Mouse (Mus musculus): ENCODE measurements around the gene Tmed2. TPM values are rescaled to one million over a fixed set of nuclear protein-coding genes. Genes with fewer than 3 reads are reported as not detected.
"Not testable (repeated sequence)": the region's sequence is repeated elsewhere in the genome, so short reads cannot be mapped to it uniquely, and the experiment has no call there.

Gene Tmed2
- polyA plus RNA-seq, 1 experiment: 39.8 TPM

DNA sequence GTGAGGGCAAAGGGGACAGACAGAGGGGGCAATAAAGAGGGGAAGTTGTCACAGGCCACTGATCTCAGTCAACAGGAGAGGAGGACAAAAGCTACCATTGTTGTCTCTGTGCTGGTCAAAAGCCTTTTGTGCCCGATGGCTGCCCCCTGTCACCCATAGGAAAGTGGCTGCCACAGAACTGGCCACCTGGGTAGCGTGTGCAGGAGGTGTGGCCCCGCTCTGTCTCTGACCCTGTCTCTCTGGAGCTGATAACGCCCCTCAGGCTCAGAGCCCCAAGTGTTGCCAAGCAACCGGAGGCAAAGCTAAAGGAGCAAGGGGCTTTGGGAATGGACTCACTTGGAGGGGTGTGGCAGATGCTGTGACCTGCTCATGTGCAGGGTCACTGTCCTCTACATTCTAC, 41.5 kb upstream of the Tmed2 start:
- no peaks in the 10 kb centered on the region for H3K36me3 ChIP-seq (ENCODE audit: control insufficient read depth, insufficient read depth, low read length)
- no peak overlapping the region for H3K27ac ChIP-seq (ENCODE audit: control insufficient read depth, insufficient read depth, low read depth, low read length)
- no peaks in the 10 kb centered on the region for H3K27me3 ChIP-seq (ENCODE audit: control insufficient read depth, insufficient read depth, low read length)
- peaks cover 3% of the 10 kb centered on the region for H3K4me1 ChIP-seq (ENCODE audit: control insufficient read depth, insufficient read depth, low read length)
- TF ChIP-seq CTCF (IDR thresholded peaks at IDR 0.05; ENCODE audit: control insufficient read depth, insufficient read depth, insufficient replicate concordance, low read depth, low read length): no peak
- TF ChIP-seq POLR2A (IDR thresholded peaks at IDR 0.05; ENCODE audit: control insufficient read depth, low read depth, low read length): no peak
- no peak overlapping the region for H3K4me3 ChIP-seq (ENCODE audit: control insufficient read depth, low read depth, low read length)

DNA sequence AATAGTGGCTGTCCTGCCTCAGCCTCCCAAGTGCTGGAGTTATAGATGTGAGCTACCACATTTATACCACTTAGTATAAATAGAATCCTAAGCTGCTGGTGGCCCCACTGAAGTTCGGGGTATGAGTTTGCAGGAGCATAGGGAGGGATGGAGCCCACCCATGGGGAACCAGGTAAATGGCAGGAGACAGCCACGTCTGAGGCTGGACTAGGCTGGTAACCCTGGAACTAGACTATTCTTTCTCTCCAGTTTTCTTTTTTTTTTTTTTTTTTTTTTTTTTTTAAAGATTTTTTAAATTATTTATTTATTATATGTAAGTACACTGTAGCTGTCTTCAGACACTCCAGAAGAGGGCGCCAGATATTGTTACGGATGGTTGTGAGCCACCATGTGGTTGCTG, 40.5 kb upstream of the Tmed2 start:
- H3K27ac ChIP-seq (ENCODE audit: control insufficient read depth, insufficient read depth, low read depth, low read length); H3K27me3 ChIP-seq (ENCODE audit: control insufficient read depth, insufficient read depth, low read length); H3K4me1 ChIP-seq (ENCODE audit: control insufficient read depth, insufficient read depth, low read length); H3K4me3 ChIP-seq (ENCODE audit: control insufficient read depth, low read depth, low read length); H3K36me3 ChIP-seq (ENCODE audit: control insufficient read depth, insufficient read depth, low read length): not testable (repeated sequence)

DNA sequence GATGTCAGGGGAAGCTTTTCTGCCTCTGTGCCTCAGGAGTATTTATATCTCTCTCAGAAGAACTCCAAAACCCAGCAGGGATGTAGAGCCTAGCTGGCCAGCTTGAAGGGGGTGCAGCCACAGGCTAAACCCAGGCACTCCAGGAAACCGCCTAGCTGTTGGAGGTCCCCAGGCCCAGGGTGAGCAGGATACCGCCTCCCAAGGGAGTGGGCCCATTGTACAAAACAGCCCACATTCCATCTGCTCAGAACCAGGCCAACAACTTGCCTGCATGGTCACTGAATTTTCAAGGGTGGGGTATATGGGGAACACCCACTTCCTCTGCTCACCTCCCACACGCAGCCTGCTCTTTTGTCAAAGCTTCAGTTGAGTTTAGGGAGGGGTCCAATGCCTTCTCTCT, 39.9 kb upstream of the Tmed2 start:
- TF ChIP-seq POLR2A (IDR thresholded peaks at IDR 0.05; ENCODE audit: control insufficient read depth, low read depth, low read length): no peak
- TF ChIP-seq CTCF (IDR thresholded peaks at IDR 0.05; ENCODE audit: control insufficient read depth, insufficient read depth, insufficient replicate concordance, low read depth, low read length): no peak
- Histone ChIP-seq H3K27ac (ENCODE audit: control insufficient read depth, insufficient read depth, low read depth, low read length) (no peak overlapping the region), H3K36me3 (ENCODE audit: control insufficient read depth, insufficient read depth, low read length) (no peaks in the 10 kb centered on the region), H3K4me3 (ENCODE audit: control insufficient read depth, low read depth, low read length) (no peak overlapping the region), H3K27me3 (ENCODE audit: control insufficient read depth, insufficient read depth, low read length) (no peaks in the 10 kb centered on the region), H3K4me1 (ENCODE audit: control insufficient read depth, insufficient read depth, low read length) (peaks cover 3% of the 10 kb centered on the region)

DNA sequence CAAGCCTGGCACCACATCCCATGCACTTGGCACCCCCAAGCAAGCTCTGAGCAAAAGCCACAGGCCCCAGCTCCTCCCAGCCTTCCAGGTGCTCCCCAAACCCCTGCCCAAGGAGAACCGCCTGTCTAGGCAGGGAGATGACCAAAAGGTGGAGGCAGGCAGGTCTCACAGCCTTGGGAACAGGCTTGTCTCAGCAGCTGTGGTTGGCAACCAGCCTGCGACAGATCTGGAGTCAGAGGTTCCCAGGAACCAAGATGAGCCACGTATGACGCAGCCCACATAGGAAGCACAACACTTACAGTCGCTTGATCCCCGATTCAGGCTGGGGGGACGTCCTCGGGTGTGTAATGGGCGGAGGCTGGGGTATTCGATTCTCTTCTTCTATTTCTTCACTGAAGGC, 39.0 kb upstream of the Tmed2 start:
- no peak overlapping the region for H3K27ac ChIP-seq (ENCODE audit: control insufficient read depth, insufficient read depth, low read depth, low read length)
- no peaks in the 10 kb centered on the region for H3K27me3 ChIP-seq (ENCODE audit: control insufficient read depth, insufficient read depth, low read length)
- H3K4me3 ChIP-seq (ENCODE audit: control insufficient read depth, low read depth, low read length): no peak overlapping the region
- no peaks in the 10 kb centered on the region for H3K36me3 ChIP-seq (ENCODE audit: control insufficient read depth, insufficient read depth, low read length)
- no peak for TF ChIP-seq CTCF (IDR thresholded peaks at IDR 0.05; ENCODE audit: control insufficient read depth, insufficient read depth, insufficient replicate concordance, low read depth, low read length)
- H3K4me1 ChIP-seq (ENCODE audit: control insufficient read depth, insufficient read depth, low read length): peaks cover 3% of the 10 kb centered on the region

DNA sequence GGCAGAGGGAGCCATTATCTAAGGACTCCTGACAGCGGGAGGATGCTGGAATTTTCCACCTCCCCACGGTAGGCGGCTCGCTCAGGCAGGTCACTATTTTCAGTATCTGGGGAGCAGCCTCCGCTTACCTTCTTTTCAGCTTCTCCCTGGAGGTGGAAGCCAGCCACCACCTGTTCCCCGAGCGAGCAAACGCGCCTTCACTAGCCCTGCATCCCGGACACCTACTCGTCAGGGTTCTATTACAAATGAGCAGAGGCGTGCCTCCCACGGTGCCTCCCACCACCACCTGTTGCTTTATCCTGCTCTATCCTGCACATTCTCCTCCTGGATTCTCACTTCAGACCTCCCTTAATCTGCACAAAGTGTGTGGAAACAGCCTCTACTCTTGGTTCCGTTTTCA, 36.8 kb upstream of the Tmed2 start:
- Histone ChIP-seq H3K4me1 (ENCODE audit: control insufficient read depth, insufficient read depth, low read length) (no peaks in the 10 kb centered on the region; the same call in 1 of the 2 replicates), H3K4me3 (ENCODE audit: control insufficient read depth, low read depth, low read length) (no peak overlapping the region), H3K27ac (ENCODE audit: control insufficient read depth, insufficient read depth, low read depth, low read length) (no peak overlapping the region), H3K36me3 (ENCODE audit: control insufficient read depth, insufficient read depth, low read length) (no peaks in the 10 kb centered on the region), H3K27me3 (ENCODE audit: control insufficient read depth, insufficient read depth, low read length) (no peaks in the 10 kb centered on the region)
- TF ChIP-seq CTCF (IDR thresholded peaks at IDR 0.05; ENCODE audit: control insufficient read depth, insufficient read depth, insufficient replicate concordance, low read depth, low read length) (no peak), POLR2A (IDR thresholded peaks at IDR 0.05; ENCODE audit: control insufficient read depth, low read depth, low read length) (no peak)

DNA sequence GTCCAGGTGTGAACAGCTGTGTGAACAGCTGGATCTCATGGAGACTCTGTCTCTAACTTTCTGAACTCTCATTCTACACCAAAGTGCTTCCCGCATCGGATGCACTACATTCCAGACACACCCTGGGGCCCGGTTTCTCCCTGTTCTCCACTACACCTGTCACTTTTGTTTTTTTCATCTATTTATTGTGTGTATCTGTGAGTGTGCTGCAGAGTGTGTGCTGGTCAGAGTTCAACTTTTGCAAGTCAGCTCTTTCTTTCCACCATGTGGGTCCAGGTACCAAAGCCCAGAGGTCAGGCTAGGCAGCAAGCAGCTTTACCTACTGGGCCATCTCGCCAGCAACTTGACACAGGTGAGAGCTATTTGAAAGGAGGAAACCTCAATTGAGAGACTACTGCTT, 35.3 kb upstream of the Tmed2 start:
- H3K36me3 ChIP-seq (ENCODE audit: control insufficient read depth, insufficient read depth, low read length): no peaks in the 10 kb centered on the region
- H3K27me3 ChIP-seq (ENCODE audit: control insufficient read depth, insufficient read depth, low read length): no peaks in the 10 kb centered on the region
- H3K4me3 ChIP-seq (ENCODE audit: control insufficient read depth, low read depth, low read length): no peak overlapping the region
- TF ChIP-seq POLR2A (IDR thresholded peaks at IDR 0.05; ENCODE audit: control insufficient read depth, low read depth, low read length) (no peak), CTCF (IDR thresholded peaks at IDR 0.05; ENCODE audit: control insufficient read depth, insufficient read depth, insufficient replicate concordance, low read depth, low read length) (no peak)
- H3K4me1 ChIP-seq (ENCODE audit: control insufficient read depth, insufficient read depth, low read length): no peaks in the 10 kb centered on the region
- H3K27ac ChIP-seq (ENCODE audit: control insufficient read depth, insufficient read depth, low read depth, low read length): no peak overlapping the region

DNA sequence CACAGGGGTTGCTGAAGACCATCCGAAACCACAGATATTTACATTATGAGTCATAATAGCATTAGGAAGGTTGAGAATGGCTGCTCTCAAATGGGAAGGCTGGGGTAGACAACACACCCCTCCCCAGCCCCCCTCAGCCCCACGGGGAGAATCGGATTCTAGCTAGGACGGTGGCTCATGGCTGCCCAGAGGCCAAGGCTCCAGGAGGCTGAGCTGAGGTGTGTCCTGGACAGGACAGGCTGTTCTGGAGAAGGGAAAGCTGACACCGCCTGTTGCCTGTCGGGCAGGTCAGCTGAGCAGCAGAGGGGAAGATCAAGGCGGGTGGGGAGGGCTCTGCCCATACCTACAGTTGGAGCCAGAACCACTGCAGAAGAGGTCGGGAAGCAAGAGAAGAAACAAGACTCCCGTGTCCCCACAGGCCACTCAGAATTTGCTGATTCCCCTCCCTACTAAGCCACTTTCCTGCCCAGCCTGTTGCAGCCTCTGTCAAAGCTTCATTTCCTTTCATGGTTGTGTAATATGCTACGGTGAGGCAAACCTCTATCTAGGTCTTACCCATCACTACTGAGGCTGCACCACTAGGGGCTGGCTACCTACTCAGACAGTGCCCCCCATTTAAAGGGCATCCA, 33.6 kb upstream of the Tmed2 start:
- H3K4me3 ChIP-seq (ENCODE audit: control insufficient read depth, low read depth, low read length): no peak overlapping the region

DNA sequence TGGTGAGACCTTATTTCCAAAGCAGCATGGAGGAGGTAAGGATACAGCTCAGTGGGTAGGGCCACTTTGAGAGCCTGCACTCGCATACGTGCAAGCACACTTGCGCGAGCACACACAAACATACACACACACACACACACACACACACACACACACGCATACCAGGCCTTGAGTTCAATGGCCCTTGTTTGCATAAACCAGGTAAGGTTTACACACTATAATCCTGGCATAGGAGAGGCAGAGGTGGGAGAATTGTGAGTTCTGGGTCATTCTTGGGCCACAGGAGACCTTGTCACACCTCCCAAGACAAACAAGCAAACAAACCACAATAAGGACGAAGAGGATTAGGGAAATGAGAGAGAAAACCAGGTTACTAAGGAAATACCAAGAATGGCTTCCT, 31.3 kb upstream of the Tmed2 start:
- Histone ChIP-seq H3K27me3 (ENCODE audit: control insufficient read depth, insufficient read depth, low read length) (no peaks in the 10 kb centered on the region), H3K4me1 (ENCODE audit: control insufficient read depth, insufficient read depth, low read length) (no peaks in the 10 kb centered on the region; the same call in 1 of the 2 replicates), H3K4me3 (ENCODE audit: control insufficient read depth, low read depth, low read length) (no peak overlapping the region), H3K27ac (ENCODE audit: control insufficient read depth, insufficient read depth, low read depth, low read length) (no peak overlapping the region), H3K36me3 (ENCODE audit: control insufficient read depth, insufficient read depth, low read length) (no peaks in the 10 kb centered on the region)
- TF ChIP-seq CTCF (IDR thresholded peaks at IDR 0.05; ENCODE audit: control insufficient read depth, insufficient read depth, insufficient replicate concordance, low read depth, low read length): no peak
- no peak for TF ChIP-seq POLR2A (IDR thresholded peaks at IDR 0.05; ENCODE audit: control insufficient read depth, low read depth, low read length)

More for the DNA sequence above, 33.6 kb upstream of the Tmed2 start:
- no peaks in the 10 kb centered on the region for H3K36me3 ChIP-seq (ENCODE audit: control insufficient read depth, insufficient read depth, low read length)
- no peaks in the 10 kb centered on the region for H3K27me3 ChIP-seq (ENCODE audit: control insufficient read depth, insufficient read depth, low read length)
- no peak for TF ChIP-seq CTCF (IDR thresholded peaks at IDR 0.05; ENCODE audit: control insufficient read depth, insufficient read depth, insufficient replicate concordance, low read depth, low read length)
- no peak for TF ChIP-seq POLR2A (IDR thresholded peaks at IDR 0.05; ENCODE audit: control insufficient read depth, low read depth, low read length)
- no peaks in the 10 kb centered on the region for H3K4me1 ChIP-seq (ENCODE audit: control insufficient read depth, insufficient read depth, low read length)
- peak overlapping the region; percentile 41; the same call in 1 of the 2 replicates for H3K27ac ChIP-seq (ENCODE audit: control insufficient read depth, insufficient read depth, low read depth, low read length)
